Mouse (Mus musculus): ENCODE measurements around the gene Kcnrg.

DNA sequence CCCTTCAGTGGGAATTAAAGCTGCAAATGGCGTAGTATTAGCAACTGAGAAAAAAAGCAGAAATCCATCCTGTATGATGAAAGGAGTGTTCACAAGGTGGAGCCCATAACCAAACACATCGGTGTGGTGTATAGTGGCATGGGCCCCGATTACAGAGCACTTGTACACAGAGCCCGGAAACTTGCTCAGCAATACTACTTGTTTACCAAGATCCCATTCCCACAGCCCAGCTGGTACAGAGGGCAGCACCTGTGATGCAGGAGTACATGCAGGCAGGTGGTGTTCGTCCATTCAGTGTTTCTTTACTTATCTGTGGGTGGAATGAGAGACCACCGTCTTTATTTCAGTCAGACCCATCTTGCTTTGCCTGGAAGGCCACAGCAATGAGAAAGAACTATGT, 48.4 kb upstream of the Kcnrg start:
- TF ChIP-seq CTCF (IDR thresholded peaks at IDR 0.05; ENCODE audit: low read depth): no peak
- TF ChIP-seq EP300 (IDR thresholded peaks at IDR 0.05; ENCODE audit: low read depth): no peak
